Mouse (Mus musculus): ENCODE measurements around the gene Nrde2.

- TF ChIP-seq POLR2A (IDR thresholded peaks at IDR 0.05; ENCODE audit: borderline replicate concordance, low read depth, low read length) (no peak), CTCF (IDR thresholded peaks at IDR 0.05; ENCODE audit: low read depth, low read length) (peak; percentile 41)
Measured at GRCm38 (mm10) chr12:100124913-100125798, 34.3 kb downstream of the Nrde2 start.

Measured in bone marrow macrophage, adult 2 months (primary cell).